Mouse (Mus musculus) spleen, adult 18-20 months (tissue): ENCODE measurements around the gene Mbl2.
A peak's percentile ranks its signal among the peaks of the same experiment; 100 is the strongest.
"Not testable (repeated sequence)": the region's sequence is repeated elsewhere in the genome, so short reads cannot be mapped to it uniquely, and the experiment has no call there.

Experiments
- DNase-seq, 2 experiments: peaks; one replicate each; pipeline ENCODE4 v3.0.0; 2022; ENCODE audit warnings: mixed read lengths in 2 of 2

Gene Mbl2

DNA sequence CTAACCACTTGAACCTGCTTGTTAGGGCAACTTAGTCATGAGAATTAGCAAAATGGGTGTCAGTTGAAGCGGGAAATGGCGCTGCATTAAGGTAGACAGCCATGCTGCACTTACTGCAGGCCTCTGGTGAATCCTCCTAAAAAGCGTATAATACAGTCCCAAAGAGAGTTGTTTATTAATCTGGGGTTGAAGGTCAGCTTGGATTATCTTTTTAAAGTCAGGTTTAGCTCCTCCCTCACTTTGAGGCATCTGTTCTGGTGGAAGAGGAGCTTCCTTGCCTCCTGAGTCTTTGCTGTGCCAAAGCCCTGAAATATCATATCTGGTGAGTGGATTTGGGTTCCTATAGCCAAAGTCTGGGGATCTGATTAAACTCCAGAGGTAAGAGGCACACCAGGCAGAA is at the start of gene Mbl2:
Gene Mbl2 (plus strand): TSS at position 252 of the 400 bp plus-strand sequence.
- no peak for DNase-seq

DNA sequence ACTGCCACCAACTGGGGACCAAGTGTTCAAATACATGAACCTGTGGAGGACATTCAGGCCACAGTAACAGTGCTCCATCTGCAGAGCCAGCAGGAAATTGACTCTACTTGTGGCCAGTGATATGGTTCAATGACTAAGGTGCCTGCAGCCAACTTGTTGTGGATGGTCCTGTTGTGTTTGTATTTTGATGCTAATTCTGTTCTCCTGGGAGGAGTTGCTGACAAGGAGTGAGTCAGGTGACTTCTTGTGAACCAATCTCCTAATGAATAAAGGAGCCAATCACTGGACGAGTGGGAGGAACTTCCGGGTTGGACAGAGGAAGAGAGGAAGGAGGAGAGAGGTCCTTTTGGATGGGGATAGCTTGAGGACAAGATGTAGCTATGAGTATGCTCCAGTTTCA is 47.2 kb upstream of the Mbl2 start:
- no peak for DNase-seq

DNA sequence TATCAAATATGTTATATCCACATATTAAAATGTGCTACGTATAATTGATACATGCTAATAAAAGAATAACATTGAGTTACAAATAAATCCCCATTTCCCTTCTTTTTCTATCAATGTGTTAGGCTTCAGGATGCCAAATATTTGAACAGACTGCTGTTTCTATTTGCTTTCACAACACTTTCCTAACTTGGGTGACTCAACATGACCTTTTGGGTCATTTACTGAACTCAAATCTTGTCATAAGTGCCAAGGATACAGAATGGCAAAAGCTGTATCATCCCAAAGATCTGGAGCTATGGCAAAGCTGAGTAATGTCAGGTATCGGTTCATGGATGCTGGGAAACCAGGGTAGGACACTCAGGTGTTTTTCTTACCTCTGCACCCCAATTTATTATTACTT is 45.5 kb upstream of the Mbl2 start:
- no peak for DNase-seq

DNA sequence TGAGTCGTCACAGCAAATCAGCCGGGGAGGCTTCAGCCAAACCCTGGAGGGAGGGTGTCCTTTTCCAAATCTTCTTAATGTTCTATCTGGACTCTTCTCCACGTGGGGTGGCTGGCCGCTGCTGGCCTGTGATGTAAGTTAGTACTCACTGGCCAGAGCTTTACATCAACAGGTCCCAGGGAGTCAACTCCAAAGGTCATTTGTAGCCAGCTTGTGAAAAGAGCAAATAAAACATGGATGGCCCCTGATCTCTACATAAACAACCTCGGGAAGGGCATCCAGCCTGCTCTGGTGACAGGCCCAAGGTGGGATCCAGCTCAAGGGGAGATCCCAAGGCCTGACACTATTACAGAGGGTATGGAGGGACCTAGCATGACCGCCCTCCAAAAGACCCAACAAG is 37.7 kb upstream of the Mbl2 start:
- DNase-seq, result no peak

DNA sequence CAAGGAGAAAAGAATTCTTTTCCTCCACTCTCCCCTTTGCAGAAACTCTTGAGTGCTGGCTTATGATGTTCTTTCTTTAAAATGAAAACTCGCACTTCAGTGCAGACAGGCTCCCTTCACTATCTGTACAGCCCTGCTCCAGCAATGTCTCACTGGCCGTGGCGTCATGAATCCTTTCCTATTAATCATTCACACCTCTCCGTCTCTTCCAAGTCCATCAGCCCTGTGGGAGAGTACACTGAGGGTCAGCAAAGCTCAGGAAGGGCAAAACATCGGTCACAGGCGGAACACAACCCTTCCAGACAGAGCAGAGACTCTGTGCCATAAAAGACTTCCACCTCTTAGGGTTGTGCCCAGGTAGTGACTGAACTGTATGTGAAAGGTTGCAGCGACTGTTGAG is 30.6 kb upstream of the Mbl2 start:
- DNase-seq, result no peak

DNA sequence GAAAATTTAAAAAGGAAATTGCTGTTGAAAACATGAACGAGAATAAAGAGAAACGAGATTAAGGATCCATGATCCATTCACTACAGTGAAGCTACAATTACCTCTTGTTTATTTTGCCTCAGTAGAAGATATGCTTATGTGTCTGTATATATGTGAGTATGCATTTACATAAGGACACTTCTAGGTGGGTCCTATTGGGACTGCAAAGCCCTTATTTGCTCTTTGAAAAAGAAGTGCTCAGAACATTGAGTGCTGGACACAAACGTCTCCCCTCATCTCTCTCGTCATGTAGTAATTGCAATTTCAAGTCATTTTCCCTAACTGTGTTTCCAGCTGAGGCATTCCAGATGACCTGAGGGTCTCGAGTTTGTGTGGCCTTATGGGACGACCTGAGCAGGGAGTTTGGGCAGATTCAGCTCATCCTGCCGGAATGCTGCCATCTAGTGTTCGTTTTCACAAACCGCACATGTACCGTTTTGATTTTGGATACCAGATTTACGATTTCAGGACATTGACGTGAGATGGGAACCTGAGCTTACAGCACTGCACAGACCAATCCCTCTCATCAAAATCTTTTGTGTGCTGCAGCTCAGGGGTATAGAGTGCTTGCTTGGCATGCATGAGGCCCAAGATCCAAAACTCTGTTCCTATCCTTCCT is 27.5 kb upstream of the Mbl2 start:
- peak in 1 of 2 experiments; percentile 3 for DNase-seq

DNA sequence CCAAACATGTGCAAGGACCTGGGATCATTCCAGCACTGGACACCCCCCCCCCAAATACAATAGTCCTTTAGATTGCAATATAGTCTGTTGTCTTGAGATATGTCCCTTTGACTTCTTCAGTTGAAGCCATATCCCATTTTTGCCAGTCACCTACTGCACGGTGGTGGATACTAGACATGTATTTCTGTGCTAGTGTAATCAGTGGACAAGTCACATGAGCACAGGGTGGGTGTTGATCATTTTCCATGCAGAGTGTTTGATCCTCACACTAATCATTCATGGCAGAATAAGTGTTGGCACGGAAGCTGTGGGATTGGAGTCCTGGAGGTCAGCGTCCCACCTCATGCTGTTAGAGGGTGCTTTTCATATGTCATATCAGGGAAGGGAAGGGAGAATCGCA is 26.9 kb upstream of the Mbl2 start:
- no peak for DNase-seq

DNA sequence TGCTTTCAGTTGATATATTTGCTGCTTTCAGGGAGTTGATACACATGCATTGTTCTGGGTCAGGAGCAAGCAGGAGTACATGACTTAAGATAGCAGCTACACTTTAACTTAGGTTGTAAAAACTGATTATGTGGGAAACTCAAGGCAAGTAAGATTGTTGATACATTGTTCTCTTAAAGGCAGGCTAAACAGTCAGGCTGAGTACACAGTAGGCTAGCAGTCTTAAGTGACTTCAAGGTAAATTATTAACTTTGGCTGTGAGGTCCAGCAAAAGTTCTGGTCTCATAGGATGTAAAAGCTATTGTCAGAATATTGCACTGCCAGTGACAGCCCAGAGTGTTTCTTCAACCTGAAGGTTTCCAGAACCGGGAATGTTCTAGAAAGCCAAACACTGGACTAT is 25.8 kb upstream of the Mbl2 start:
- DNase-seq, result no peak

DNA sequence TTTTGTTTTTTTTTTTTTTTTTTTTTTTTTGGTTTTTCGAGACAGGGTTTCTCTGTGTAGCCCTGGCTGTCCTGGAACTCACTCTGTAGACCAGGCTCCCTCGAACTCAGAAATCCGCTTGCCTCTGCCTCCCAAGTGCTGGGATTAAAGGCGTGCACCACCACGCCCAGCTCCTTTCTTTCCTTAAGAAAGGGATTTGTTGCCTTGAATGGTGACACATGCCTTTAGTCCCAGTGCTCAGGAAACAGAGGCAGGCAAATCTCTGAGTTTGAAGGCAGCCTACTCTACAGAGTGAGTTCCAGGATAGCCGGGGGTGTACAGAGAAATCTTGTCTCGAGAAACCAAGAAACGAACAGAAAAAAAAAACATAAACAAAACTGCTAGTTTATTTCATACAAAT is 23.7 kb upstream of the Mbl2 start:
- not testable (repeated sequence) for DNase-seq

DNA sequence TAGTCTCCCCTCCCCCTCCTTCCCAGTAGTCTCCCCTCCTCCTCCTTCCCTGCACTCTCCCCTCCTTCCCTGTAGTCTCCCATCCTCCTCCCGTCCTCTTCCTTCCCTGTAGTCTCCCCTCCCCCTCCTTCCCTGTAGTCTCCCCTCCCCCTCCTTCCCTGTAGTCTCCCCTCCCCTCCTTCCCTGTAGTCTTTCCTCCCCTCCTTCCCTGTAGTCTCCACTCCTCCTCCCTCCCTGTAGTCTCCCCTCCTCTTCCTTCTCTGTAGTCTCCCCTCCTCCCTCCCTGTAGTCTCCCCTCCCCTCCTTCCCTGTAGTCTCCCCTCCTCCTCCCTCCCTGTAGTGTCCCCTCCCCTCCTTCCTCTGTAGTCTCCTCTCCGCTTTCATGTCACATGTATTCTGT is 18.7 kb upstream of the Mbl2 start:
- DNase-seq, result no peak

DNA sequence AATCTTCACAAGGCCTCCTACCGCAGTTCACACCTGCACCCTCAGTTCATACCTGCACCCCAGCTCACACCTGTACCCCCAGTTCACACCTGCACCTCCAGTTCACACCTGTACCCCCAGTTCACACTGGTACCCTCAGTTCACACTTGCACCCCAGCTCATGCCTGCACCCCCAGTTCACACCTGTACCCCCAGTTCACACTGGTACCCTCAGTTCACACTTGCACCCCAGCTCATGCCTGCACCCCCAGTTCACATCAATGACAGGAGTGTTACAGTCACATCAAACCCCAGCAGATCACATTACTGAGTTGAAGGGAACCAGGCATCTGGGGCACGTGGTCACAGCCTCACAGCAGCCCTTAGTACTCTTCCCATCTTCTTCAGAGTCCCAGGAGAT is 17.0 kb upstream of the Mbl2 start:
- DNase-seq, result not testable (repeated sequence)

DNA sequence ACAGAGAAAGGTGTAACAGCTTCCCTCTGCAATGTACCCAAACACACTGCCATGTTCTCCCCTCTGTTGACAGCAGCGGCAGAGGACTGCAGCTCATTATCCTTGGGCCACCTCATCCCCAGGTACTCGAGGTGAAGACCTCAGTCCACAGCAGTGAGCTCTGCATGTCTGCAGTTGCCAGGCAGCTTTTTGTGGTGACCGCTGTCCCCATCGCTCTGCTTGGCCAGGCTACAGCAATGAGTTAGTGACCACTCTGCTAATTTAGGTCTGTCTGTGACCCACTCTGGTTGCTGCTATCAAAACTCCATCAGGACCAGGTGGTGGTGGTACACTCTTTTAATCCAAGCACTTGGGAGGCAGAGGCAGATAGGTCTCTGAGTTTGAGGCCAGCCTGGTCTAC is 16.6 kb upstream of the Mbl2 start:
- no peak for DNase-seq

DNA sequence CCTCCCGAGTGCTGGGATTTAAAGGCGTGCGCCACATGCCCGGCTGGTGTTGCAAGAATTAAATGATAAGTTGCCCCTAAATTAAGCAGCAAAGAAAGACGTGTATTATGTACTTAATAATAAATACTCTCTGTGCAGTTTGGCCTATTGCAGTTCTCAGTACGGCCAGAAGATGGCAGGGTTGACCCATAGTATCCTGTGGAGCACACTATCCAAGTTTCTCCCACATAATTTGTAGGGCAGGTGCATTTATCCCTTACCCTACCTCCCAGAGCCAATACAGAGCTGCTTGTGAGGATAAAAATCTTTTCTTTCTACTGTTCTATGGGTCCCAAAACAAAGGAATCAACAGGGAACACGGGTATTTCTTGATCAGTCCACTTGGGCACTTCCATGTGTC is 15.4 kb upstream of the Mbl2 start:
- peak in 1 of 2 experiments; percentile 38 for DNase-seq

DNA sequence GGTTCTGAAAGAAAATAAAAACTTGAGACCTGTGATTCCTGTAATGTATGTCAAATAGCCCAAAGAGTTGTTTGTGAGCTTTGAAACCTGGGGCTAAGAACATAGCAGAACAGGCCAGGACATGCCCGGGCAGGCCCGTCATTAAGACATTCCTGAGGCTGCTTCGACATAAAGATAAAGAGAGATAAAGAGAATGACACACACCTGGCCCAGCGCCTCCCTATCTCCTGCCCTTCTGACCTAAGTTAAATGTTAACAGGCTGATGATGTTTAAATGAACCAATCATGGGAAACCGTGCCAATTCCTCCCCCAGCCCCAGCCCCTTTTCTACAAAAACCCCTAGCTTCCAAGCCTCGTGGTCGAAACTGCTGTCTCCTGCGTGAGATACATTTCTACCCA is 10.1 kb upstream of the Mbl2 start:
- not testable (repeated sequence) for DNase-seq

DNA sequence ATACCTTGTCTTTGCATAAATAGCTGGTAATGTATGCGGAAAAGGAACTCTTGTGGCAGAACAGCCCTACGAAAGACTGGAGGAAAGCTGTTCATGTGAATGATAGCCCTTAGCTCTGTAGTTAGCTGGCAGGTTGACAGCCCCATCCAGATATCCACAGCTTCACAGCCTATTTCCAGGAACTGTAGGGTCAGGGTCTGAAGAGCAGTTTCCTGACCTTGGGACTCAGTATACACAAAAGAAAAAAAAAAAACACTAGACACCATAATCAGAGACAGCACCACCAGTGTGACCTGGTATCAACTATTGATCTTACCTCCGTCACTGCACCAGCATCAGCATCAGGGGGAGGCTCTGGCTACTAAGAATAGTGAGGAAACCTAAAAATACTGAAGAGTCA is 3.3 kb upstream of the Mbl2 start:
- no peak for DNase-seq

DNA sequence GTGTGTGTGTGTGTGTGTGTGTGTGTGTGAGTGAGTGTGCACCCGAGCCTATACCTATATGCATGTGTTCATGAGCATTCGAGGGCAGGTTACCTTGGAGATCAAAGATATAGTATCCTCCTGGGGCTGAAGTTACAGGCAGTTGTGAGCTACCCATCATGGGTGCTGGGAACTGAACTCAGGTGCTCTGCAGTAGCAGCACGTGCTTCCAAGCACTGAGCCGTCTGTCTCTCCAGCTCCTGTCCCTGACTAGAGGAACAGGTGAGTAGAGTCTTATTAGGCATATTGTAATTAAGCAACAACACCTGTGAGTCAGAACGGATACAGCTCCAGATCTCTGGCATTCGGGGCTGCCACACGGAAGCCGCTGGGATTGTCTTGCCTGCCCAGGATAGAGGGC is 1.7 kb downstream of the Mbl2 start:
- no peak for DNase-seq

DNA sequence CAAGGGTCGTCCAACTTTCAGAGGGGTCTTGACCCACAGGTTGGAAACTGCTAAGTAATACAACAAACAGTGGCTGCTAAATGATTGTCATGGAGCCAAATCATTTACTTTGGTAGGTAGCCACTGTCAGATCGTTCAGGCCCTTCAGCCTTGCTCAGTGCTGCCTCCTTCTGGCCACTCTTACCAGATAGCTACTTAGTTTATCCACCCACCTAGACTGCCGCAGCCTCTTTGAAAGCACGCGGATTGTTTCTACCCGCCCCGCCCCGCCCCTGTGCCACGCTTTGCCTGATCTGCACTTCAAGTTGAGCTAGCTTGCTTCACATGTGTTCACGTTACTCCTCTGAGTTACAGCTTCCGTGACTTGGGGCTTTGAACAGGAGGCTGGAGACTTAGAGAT is 14.6 kb downstream of the Mbl2 start:
- no peak for DNase-seq

DNA sequence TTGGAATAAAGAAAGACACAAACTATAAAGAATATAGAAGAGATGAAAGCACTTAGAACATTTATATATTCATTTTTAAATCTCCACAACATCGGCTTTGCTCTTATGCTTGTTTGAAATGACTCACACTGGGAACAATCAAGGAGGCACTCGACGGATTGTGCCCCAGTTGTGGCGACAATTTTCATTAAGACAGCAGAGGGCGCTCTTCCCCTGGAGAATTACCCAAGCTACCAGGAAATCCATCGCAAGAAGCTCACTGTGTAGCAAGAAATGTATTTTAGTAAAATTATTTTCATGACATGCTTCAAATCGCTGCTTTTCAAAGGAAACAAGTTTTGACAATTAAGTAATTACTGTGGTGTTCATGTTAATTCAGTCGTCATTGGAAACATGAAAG is 16.1 kb downstream of the Mbl2 start:
- peak in 1 of 2 experiments; percentile 24 for DNase-seq

DNA sequence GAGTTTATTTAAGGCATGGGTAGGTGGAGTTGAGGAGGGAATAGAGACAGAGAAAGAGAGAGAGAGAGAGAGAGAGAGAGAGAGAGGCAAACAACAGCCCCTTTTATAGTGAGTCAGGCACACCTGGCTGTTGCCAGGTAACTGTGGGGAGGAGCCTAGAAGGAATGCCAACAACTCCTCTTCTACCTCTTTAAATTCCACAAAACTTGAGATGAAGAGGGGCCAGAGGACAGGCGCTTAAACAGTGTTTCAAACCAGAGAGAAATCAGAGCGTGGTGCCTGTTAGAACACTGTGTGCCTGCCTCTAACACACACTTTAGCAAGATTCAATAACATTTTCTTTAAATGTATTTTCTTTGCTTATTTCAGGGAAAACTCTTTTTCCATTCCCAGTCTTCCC is 19.5 kb downstream of the Mbl2 start:
- DNase-seq, result no peak

DNA sequence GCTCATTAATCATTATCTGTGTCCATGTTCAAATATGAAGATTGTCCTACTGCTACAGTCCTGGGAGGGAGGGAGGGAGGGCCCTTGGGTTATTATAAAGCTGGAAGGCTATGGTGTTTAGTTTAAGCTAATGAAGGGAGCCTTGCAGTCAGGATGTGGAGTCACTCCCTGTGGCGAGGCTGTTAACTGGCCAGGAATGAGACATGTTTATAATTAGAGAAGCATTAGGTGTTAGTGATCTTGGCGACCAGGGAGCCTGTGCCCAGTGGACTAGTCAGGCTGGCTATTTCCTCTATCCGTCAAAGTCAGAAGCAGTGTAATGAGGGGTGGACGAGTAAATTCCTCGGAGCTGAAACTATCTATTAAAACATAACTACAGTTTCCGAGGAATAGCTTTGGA is 23.6 kb downstream of the Mbl2 start:
- DNase-seq, result no peak

DNA sequence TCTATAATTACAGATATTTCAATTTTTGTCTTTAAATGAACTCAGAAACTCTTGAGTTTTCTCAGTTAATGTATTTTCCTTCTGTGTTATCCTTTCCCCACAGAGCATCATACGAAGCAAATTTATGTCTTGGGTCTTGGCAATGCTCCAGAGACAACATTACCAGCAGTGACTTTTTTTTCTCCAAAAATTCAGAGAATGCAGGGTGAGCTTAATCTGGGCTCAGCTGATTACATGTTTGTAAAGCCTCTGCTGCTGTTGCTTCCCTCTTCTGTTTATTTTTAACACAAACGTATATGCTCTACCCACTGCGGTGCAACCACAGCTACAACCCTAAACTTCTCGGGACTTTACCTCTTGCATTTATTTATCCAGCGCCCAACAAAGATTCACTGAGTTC is 48.4 kb downstream of the Mbl2 start:
- DNase-seq, result no peak

DNA sequence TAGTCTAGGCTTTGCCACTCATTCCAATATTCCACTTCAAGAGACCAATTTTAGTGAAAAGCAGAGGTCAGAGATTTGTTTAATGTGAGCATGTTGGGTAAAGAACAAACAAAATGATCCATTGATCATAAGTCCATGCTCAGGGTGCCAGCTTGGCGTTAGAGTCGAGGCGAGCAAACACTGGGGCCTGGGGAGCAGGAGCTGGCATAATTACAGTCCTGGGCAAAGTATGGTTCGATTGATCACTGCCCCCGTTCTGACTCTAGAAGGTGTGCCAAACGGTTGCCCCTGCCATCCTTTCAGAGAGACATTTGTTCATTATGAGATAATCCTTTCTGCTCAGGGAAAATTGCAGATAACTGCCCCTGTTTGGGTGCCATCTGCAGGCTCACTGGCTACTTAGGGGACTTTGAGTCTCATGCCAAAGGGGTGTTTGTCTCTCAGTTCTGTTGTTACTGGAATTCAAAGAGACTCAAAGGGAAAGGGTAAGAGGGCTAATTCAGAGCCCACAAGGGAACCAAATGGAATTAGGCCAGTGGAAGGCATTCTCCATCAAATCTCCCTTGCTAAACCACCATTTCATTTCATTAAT is 55.3 kb downstream of the Mbl2 start:
- DNase-seq, result no peak
